9 mouse cellular contexts compared by ENCODE assay signal in genomic region chr19:38480731-38481621, GRCm38 (mm10). TPM values are rescaled to one million over a fixed set of nuclear protein-coding genes. Genes with fewer than 3 reads are reported as not detected.
DNase-seq lines count a peak whose midpoint lies in the region; ATAC-seq and TF ChIP-seq lines count a peak whose summit lies in the region.
"Had no signal": no experiment of that assay in that cellular context is flagged by ENCODE, and none has a peak within 500 bp of the region (broad histone marks: within the 10 kb centered on the region; RNA-seq: fewer than 3 reads in every experiment).

Plce1 (plus strand) TSS chr19:38481109.

- H3K9me3 ChIP-seq in heart, embryonic 10.5 days: no peaks in the 10 kb centered on the region
- no peaks in the 10 kb centered on the region for H3K9me3 ChIP-seq in kidney, embryonic 16.5 days (ENCODE audit: low read length)
- no peaks in the 10 kb centered on the region for H3K9me3 ChIP-seq in lung, postnatal 0 days (ENCODE audit: low read length)
- H3K9me3 ChIP-seq in stomach, embryonic 15.5 days: no peaks in the 10 kb centered on the region

- DNase-seq in layer of hippocampus, postnatal 10 days (ENCODE audit: low spot score in 2 of 2): peak; percentile 21 to 37
- no peak for DNase-seq in layer of hippocampus, adult 9-11 months
- peak; percentile 79 for DNase-seq in embryo, embryonic 11 days
- peak; percentile 78 for DNase-seq in heart, embryonic 10.5 days (ENCODE audit: low spot score)
- peak; percentile 43 for DNase-seq in lung, postnatal 0 days (ENCODE audit: low spot score)
- DNase-seq in thymus, postnatal 25 days: no peak

- H3K9ac ChIP-seq in kidney, embryonic 16.5 days (replicated peaks; ENCODE audit: low read length): peak within 1 kb of the TSS; percentile 64
- H3K9ac ChIP-seq in lung, postnatal 0 days (replicated peaks; ENCODE audit: low read depth): peak within 1 kb of the TSS; percentile 16; the same call in 1 of the 2 replicates
- H3K9ac ChIP-seq in stomach, embryonic 15.5 days: peak within 1 kb of the TSS; percentile 65

- TF ChIP-seq CTCF in lung, postnatal 0 days (IDR thresholded peaks at IDR 0.05): no peak

- peaks cover 15% of the 10 kb centered on the region for H3K27me3 ChIP-seq in heart, embryonic 10.5 days (ENCODE audit: insufficient read depth, poor library complexity, severe bottlenecking)
- H3K27me3 ChIP-seq in kidney, embryonic 16.5 days (ENCODE audit: insufficient read depth, low read length): peaks cover 19% of the 10 kb centered on the region
- H3K27me3 ChIP-seq in lung, postnatal 0 days (replicated peaks; ENCODE audit: insufficient read depth, low read length): peaks cover 5% of the 10 kb centered on the region; the same call in 1 of the 2 replicates
- 0 out of 2 replicates have a peak, but pooled peaks cover 3% of the 10 kb centered on the region for H3K27me3 ChIP-seq in stomach, embryonic 15.5 days (replicated peaks)

- H3K4me1 ChIP-seq in heart, embryonic 10.5 days: peaks cover 30% of the 10 kb centered on the region
- H3K4me1 ChIP-seq in kidney, embryonic 16.5 days (ENCODE audit: insufficient read depth, low read length): peaks cover 20% of the 10 kb centered on the region
- H3K4me1 ChIP-seq in lung, postnatal 0 days (ENCODE audit: insufficient read depth, low read depth, low read length): no peaks in the 10 kb centered on the region
- H3K4me1 ChIP-seq in stomach, embryonic 15.5 days: 0 out of 2 replicates have a peak, but pooled peaks cover 10% of the 10 kb centered on the region

- H3K27ac ChIP-seq in heart, embryonic 10.5 days: peak within 1 kb of the TSS; percentile 89
- no peak within 1 kb of the TSS for H3K27ac ChIP-seq in kidney, embryonic 16.5 days (ENCODE audit: low read length)
- no peak within 1 kb of the TSS for H3K27ac ChIP-seq in lung, postnatal 0 days (ENCODE audit: low read length)
- peak within 1 kb of the TSS; percentile 26; the same call in 1 of the 2 replicates for H3K27ac ChIP-seq in stomach, embryonic 15.5 days

- ATAC-seq in kidney, embryonic 16.5 days (ENCODE audit: low FRiP score, low TSS enrichment): peak; percentile 89
- peak; percentile 90 for ATAC-seq in lung, postnatal 0 days
- ATAC-seq in stomach, embryonic 15.5 days (ENCODE audit: insufficient read depth, low FRiP score, low read depth): peak; percentile 82

- WGBS in heart, embryonic 10.5 days: under 1% methylated on average over 90 of the region's 90 CpGs
- WGBS in kidney, embryonic 16.5 days: under 1% methylated on average over 70 of the region's 90 CpGs
- WGBS in lung, postnatal 0 days: under 1% methylated on average over 48 of the region's 90 CpGs
- WGBS in stomach, embryonic 15.5 days: under 1% methylated on average over 84 of the region's 90 CpGs

- peak within 1 kb of the TSS; percentile 97 for H3K4me2 ChIP-seq in kidney, embryonic 16.5 days (replicated peaks; ENCODE audit: low read depth, low read length)
- peak within 1 kb of the TSS; percentile 92 for H3K4me2 ChIP-seq in lung, postnatal 0 days (replicated peaks; ENCODE audit: low read depth, low read length)
- H3K4me2 ChIP-seq in stomach, embryonic 15.5 days: peak within 1 kb of the TSS; percentile 84

- H3K4me3 ChIP-seq in heart, embryonic 10.5 days: peak within 1 kb of the TSS; percentile 85
- H3K4me3 ChIP-seq in kidney, embryonic 16.5 days (ENCODE audit: low read length): peak within 1 kb of the TSS; percentile 57
- peak within 1 kb of the TSS; percentile 57 for H3K4me3 ChIP-seq in lung, postnatal 0 days (ENCODE audit: low read depth, low read length)
- peak within 1 kb of the TSS; percentile 65 for H3K4me3 ChIP-seq in stomach, embryonic 15.5 days (replicated peaks)

- no peak for TF ChIP-seq EP300 in lung, postnatal 0 days (IDR thresholded peaks at IDR 0.05)

- H3K36me3 ChIP-seq in heart, embryonic 10.5 days: no peaks in the 10 kb centered on the region
- no peaks in the 10 kb centered on the region for H3K36me3 ChIP-seq in kidney, embryonic 16.5 days (ENCODE audit: insufficient read depth, low read length)
- H3K36me3 ChIP-seq in lung, postnatal 0 days (ENCODE audit: insufficient read depth, low read length): no peaks in the 10 kb centered on the region
- no peaks in the 10 kb centered on the region for H3K36me3 ChIP-seq in stomach, embryonic 15.5 days

RNA-seq across cellular contexts. Expression of gene Plce1, which starts in this region (rescaled TPM):
- total RNA-seq in layer of hippocampus, postnatal 10 days (2021): 10 to 100 TPM; 11.2 to 14.6 TPM
- 3.6 and 4.2 TPM in 2 replicates for polyA plus RNA-seq in heart, embryonic 10.5 days (2016; fragmentation: Nextera tagmentation; extraction: Ambion mirVana)
- 3.0 and 3.2 TPM in 2 replicates for polyA plus RNA-seq in kidney, embryonic 16.5 days (2015; fragmentation: Nextera tagmentation; extraction: Ambion mirVana)
- 2.0 and 3.1 TPM in 2 replicates for polyA plus RNA-seq in lung, postnatal 0 days (2015; fragmentation: Nextera tagmentation; extraction: Ambion mirVana)
- polyA plus RNA-seq in stomach, embryonic 15.5 days (2015; fragmentation: Nextera tagmentation; extraction: Ambion mirVana): 8.7 and 9.3 TPM in 2 replicates
- total RNA-seq: hematopoietic stem cell, adult 5-6 weeks had no signal

Comparison
In these comparisons a context has a peak if more than half of its experiments do, and no peak if none do; other contexts are left out.
1. DNase-seq: peak in layer of hippocampus, postnatal 10 days (2 of 2), embryo, embryonic 11 days (single experiment), heart, embryonic 10.5 days (single experiment) and lung, postnatal 0 days (single experiment); none in layer of hippocampus, adult 9-11 months (single experiment) and thymus, postnatal 25 days (single experiment).
2. H3K27ac ChIP-seq: peak in heart, embryonic 10.5 days (single experiment) and stomach, embryonic 15.5 days (single experiment); none in kidney, embryonic 16.5 days (single experiment) and lung, postnatal 0 days (single experiment).
3. Peak in every context shown above with its lines, with median percentiles within 50 percentile points of each other: H3K4me3 ChIP-seq, ATAC-seq, H3K4me2 ChIP-seq and H3K9ac ChIP-seq.